Mouse (Mus musculus) cerebellum, adult 2 months (tissue): Measurements from ENCODE around the gene Jade1.

ENCODE experiments used
- CTCF ChIP-seq: fragments of 200-500 bp; IDR thresholded peaks from 2 replicates; pipeline ENCODE4 v1.5.1; 2011; ENCODE audit warnings: low read depth, mild to moderate bottlenecking, control low read depth, low read length, moderate library complexity, borderline replicate concordance; ENCODE audit not compliant: insufficient read depth
- POLR2A ChIP-seq: fragments of 200-500 bp; IDR thresholded peaks from 2 replicates; pipeline ENCODE4 v1.6.1; 2011; ENCODE audit warnings: low read length, control low read depth, borderline replicate concordance; ENCODE audit not compliant: insufficient read depth

DNA sequence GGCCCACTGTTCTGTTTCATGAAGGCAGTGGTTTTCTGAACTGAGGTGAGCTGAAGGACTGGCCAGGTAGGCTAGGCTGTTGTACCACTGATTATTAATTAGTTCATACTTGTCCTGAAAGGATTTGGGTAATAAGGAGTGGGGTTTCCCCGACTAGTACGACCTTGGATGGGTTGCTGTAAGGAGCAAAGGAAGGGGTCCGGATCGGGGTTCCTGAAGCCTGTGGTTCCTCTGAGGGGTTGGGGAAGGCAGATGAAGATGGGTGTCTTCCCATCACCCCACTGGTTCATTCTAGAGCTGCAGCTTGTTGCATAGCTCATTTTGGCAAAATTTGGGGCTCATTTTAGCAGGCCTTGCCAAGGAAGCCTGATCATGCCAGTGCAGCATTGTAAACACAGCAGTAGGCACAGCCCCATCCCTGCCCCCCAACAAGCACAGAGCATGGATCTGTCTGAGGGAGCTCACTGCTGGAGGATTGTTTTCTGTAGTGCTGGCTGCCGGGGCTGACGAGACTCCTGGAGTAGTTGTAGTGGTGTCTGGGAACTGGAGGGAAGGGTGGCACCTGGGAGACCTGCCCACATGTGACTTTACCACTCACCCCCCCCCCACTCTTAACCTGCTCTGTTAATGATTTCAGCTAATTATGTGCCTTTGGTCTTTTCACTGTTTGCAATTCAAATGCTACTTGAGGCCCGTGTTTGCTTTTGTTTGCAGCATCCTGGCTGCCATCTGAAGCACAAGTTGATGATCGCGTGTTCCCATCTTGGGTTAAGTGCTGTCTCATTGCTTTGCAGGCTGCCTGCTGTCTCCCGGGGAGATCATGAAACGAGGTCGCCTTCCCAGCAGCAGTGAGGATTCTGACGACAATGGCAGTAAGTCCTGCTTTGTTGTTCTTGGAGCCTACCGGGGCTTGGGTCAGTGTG lies 25.1 kb downstream of the Jade1 start:
- TF ChIP-seq POLR2A, result no peak
- TF ChIP-seq CTCF, result no peak
